Mouse (Mus musculus) neural tube, embryonic 13.5 days (tissue): ENCODE data around the gene Tmem9. TPM values are rescaled to one million over a fixed set of nuclear protein-coding genes. Genes with fewer than 3 reads are reported as not detected.

Experiments
- ATAC-seq: fragments of 200-750 bp; cut with Nextera tagmentation; 2 replicates; pipeline ENCODE4 v1.8.0; 2017; ENCODE audit warnings: low read depth, mild to moderate bottlenecking, moderate TSS enrichment, moderate library complexity
- H3K27ac ChIP-seq: fragments of 300-500 bp; sonication (generic); replicated peaks from 2 replicates; pipeline ENCODE4 v1.5.1; 2015; ENCODE audit warnings: moderate library complexity, mild to moderate bottlenecking, inconsistent platforms
- H3K27me3 ChIP-seq: fragments of 300-500 bp; sonication (generic); 2 replicates; pipeline ENCODE4 v1.6.1; 2015; ENCODE audit warnings: mild to moderate bottlenecking, inconsistent platforms
- H3K36me3 ChIP-seq: fragments of 300-500 bp; sonication (generic); 2 replicates; pipeline ENCODE4 v1.6.1; 2015; ENCODE audit warnings: mild to moderate bottlenecking, inconsistent platforms
- H3K4me1 ChIP-seq: fragments of 300-500 bp; sonication (generic); replicated peaks from 2 replicates; pipeline ENCODE4 v1.6.1; 2015; ENCODE audit warnings: inconsistent platforms
- H3K4me2 ChIP-seq: fragments of 300-500 bp; sonication (generic); 2 replicates; pipeline ENCODE4 v1.6.1; 2015; ENCODE audit warnings: inconsistent platforms, mild to moderate bottlenecking, moderate library complexity
- H3K4me3 ChIP-seq: fragments of 300-500 bp; sonication (generic); 2 replicates; pipeline ENCODE4 v1.5.1; 2015; ENCODE audit warnings: mild to moderate bottlenecking, inconsistent platforms
- H3K9ac ChIP-seq: fragments of 300-500 bp; sonication (generic); 2 replicates; pipeline ENCODE4 v1.6.1; 2015; ENCODE audit warnings: moderate library complexity, mild to moderate bottlenecking, inconsistent platforms
- H3K9me3 ChIP-seq: fragments of 300-500 bp; sonication (generic); 2 replicates; pipeline ENCODE4 v1.6.1; 2016; ENCODE audit warnings: inconsistent platforms
- WGBS: fragments of 180-500 bp; shearing (Covaris S2); methylation state at CpG from one replicate; pipeline ENCODE4 v1.1.7; 2015; 5-methylcytosine and 5-hydroxymethylcytosine counted together
- polyA plus RNA-seq: library from polyadenylated mRNA; unstranded; fragments of >200 nt; fragmentation: Nextera tagmentation; extraction: Ambion mirVana; gene quantifications from 2 replicates; pipeline ENCODE4 v1.2.1, GENCODE M21; 2015

The Tmem9 gene
- polyA plus RNA-seq, 1 experiment from 2014 or later: 180 TPM

GRCm38 (mm10) chr1:136061041-136061789, 53.3 kb downstream of the Tmem9 start:
- no peak overlapping the region for H3K27ac ChIP-seq
- H3K4me2 ChIP-seq: no peak overlapping the region
- no peaks in the 10 kb centered on the region for H3K36me3 ChIP-seq
- H3K27me3 ChIP-seq: no peaks in the 10 kb centered on the region
- H3K4me1 ChIP-seq: peaks cover 7% of the 10 kb centered on the region
- H3K4me3 ChIP-seq: no peak overlapping the region
- no peak overlapping the region for H3K9ac ChIP-seq
- no peaks in the 10 kb centered on the region for H3K9me3 ChIP-seq
- no peak for ATAC-seq
- 46% methylated on average over 9 of the region's 9 CpGs for WGBS

- Histone ChIP-seq H3K4me3 (no peak overlapping the region), H3K9ac (no peak overlapping the region), H3K36me3 (no peaks in the 10 kb centered on the region), H3K27me3 (no peaks in the 10 kb centered on the region), H3K27ac (no peak overlapping the region), H3K4me2 (no peak overlapping the region), H3K4me1 (peaks cover 6% of the 10 kb centered on the region; the same call in 1 of the 2 replicates), H3K9me3 (no peaks in the 10 kb centered on the region)
- no peak for ATAC-seq
- WGBS: 75% methylated on average over 7 of the region's 7 CpGs
Observed at GRCm38 (mm10) chr1:136061790-136062141, 53.8 kb downstream of the Tmem9 start.

GRCm38 (mm10) chr1:136063991-136064390, 56.0 kb downstream of the Tmem9 start:
- no peak for ATAC-seq
- Histone ChIP-seq H3K36me3 (no peaks in the 10 kb centered on the region), H3K4me2 (no peak overlapping the region), H3K4me3 (no peak overlapping the region), H3K9me3 (no peaks in the 10 kb centered on the region), H3K27ac (no peak overlapping the region), H3K9ac (no peak overlapping the region), H3K4me1 (0 out of 2 replicates have a peak, but pooled peaks cover 6% of the 10 kb centered on the region), H3K27me3 (no peaks in the 10 kb centered on the region)
- 73% methylated on average over 5 of the region's 5 CpGs for WGBS

- Histone ChIP-seq H3K9me3 (no peaks in the 10 kb centered on the region), H3K9ac (no peak overlapping the region), H3K27me3 (no peaks in the 10 kb centered on the region), H3K4me3 (no peak overlapping the region), H3K36me3 (no peaks in the 10 kb centered on the region), H3K4me2 (no peak overlapping the region), H3K27ac (no peak overlapping the region), H3K4me1 (no peaks in the 10 kb centered on the region)
- WGBS: 68% methylated on average over 1 of the region's 1 CpGs
- ATAC-seq: no peak
Observed at GRCm38 (mm10) chr1:136066621-136067020, 58.7 kb downstream of the Tmem9 start.

- Histone ChIP-seq H3K27ac (no peak overlapping the region), H3K4me3 (no peak overlapping the region), H3K9me3 (no peaks in the 10 kb centered on the region), H3K4me1 (no peaks in the 10 kb centered on the region), H3K36me3 (no peaks in the 10 kb centered on the region), H3K9ac (no peak overlapping the region), H3K27me3 (no peaks in the 10 kb centered on the region), H3K4me2 (no peak overlapping the region)
- ATAC-seq: no peak
- 73% methylated on average over 3 of the region's 3 CpGs for WGBS
Observed at GRCm38 (mm10) chr1:136067579-136067978, 59.6 kb downstream of the Tmem9 start.

GRCm38 (mm10) chr1:136076086-136076485, 68.1 kb downstream of the Tmem9 start:
- no peak overlapping the region for H3K27ac ChIP-seq
- 0 out of 2 replicates have a peak, but pooled peaks have one; percentile 8 for ATAC-seq
- no peak overlapping the region for H3K9ac ChIP-seq
- H3K36me3 ChIP-seq: no peaks in the 10 kb centered on the region
- H3K4me2 ChIP-seq: no peak overlapping the region
- H3K27me3 ChIP-seq: no peaks in the 10 kb centered on the region
- no peaks in the 10 kb centered on the region for H3K4me1 ChIP-seq
- WGBS: 9% methylated on average over 3 of the region's 3 CpGs
- H3K9me3 ChIP-seq: no peaks in the 10 kb centered on the region
- H3K4me3 ChIP-seq: no peak overlapping the region

GRCm38 (mm10) chr1:136077656-136078055, 69.7 kb downstream of the Tmem9 start:
- Histone ChIP-seq H3K4me1 (no peaks in the 10 kb centered on the region), H3K27ac (no peak overlapping the region), H3K9me3 (peaks cover 6% of the 10 kb centered on the region; the same call in 1 of the 2 replicates), H3K9ac (no peak overlapping the region), H3K27me3 (no peaks in the 10 kb centered on the region), H3K4me2 (no peak overlapping the region), H3K4me3 (no peak overlapping the region), H3K36me3 (no peaks in the 10 kb centered on the region)
- ATAC-seq: no peak
- 67% methylated on average over 4 of the region's 4 CpGs for WGBS

GRCm38 (mm10) chr1:136081161-136081560, 73.2 kb downstream of the Tmem9 start:
- WGBS: 83% methylated on average over 1 of the region's 1 CpGs
- peaks cover 6% of the 10 kb centered on the region; the same call in 1 of the 2 replicates for H3K9me3 ChIP-seq
- no peaks in the 10 kb centered on the region for H3K36me3 ChIP-seq
- no peak for ATAC-seq
- H3K4me1 ChIP-seq: no peaks in the 10 kb centered on the region
- H3K4me3 ChIP-seq: no peak overlapping the region
- H3K27ac ChIP-seq: no peak overlapping the region
- H3K9ac ChIP-seq: no peak overlapping the region
- H3K27me3 ChIP-seq: no peaks in the 10 kb centered on the region
- H3K4me2 ChIP-seq: no peak overlapping the region

Other genes with a start within 250 kb of the Tmem9 start
- gene Phlda3, start 242.0 kb upstream of the Tmem9 start, polyA plus RNA-seq: 32.1 and 32.6 TPM in 2 replicates
- gene Tnni1, start 228.7 kb upstream of the Tmem9 start, polyA plus RNA-seq: 15.0 and 31.7 TPM in 2 replicates
- gene Lad1, start 189.6 kb upstream of the Tmem9 start, polyA plus RNA-seq: 0.40 and 0.73 TPM in 2 replicates
- 10.9 and 22.7 TPM in 2 replicates for gene Tnnt2, start 171.8 kb upstream of the Tmem9 start, polyA plus RNA-seq
- 0.08 and 0.23 TPM in 2 replicates for gene Pkp1, start 88.9 kb upstream of the Tmem9 start, polyA plus RNA-seq
- not detected in 2 replicates for gene Igfn1, start 1.8 kb upstream of the Tmem9 start, polyA plus RNA-seq
- not detected in 2 replicates for gene Ascl5, start 42.7 kb downstream of the Tmem9 start, polyA plus RNA-seq
- 0.28 and 1.2 TPM in 2 replicates for gene Cacna1s, start 44.6 kb downstream of the Tmem9 start, polyA plus RNA-seq
- 34.6 and 41.7 TPM in 2 replicates for gene Kif21b, start 123.2 kb downstream of the Tmem9 start, polyA plus RNA-seq
- not detected in 2 replicates for gene Mroh3, start 204.7 kb downstream of the Tmem9 start, polyA plus RNA-seq
- gene Inava, start 226.1 kb downstream of the Tmem9 start, polyA plus RNA-seq: 3.1 and 3.6 TPM in 2 replicates